Mouse (Mus musculus) limb, embryonic 11.5 days (tissue): ENCODE measurements around the gene Kansl2. TPM values are rescaled to one million over a fixed set of nuclear protein-coding genes. Genes with fewer than 3 reads are reported as not detected.
A peak's percentile ranks its signal among the peaks of the same experiment; 100 is the strongest.

Source experiments
- ATAC-seq: fragments of 200-750 bp; cut with Nextera tagmentation; 2 replicates; pipeline ENCODE4 v1.8.0; 2017; ENCODE audit warnings: low read depth; ENCODE audit not compliant: insufficient number of reproducible peaks, low FRiP score, low TSS enrichment
- DNase-seq: peaks from one replicate; pipeline ENCODE4 v3.0.0-alpha.2; 2015; ENCODE audit warnings: low spot score
- H3K27ac ChIP-seq: fragments of 300-500 bp; sonication (generic); replicated peaks from 2 replicates; pipeline ENCODE4 v1.5.1; 2014; ENCODE audit warnings: low read depth, mild to moderate bottlenecking, low read length
- H3K27me3 ChIP-seq: fragments of 300-500 bp; sonication (generic); 2 replicates; pipeline ENCODE4 v1.6.1; 2014; ENCODE audit warnings: mild to moderate bottlenecking, low read length, mixed read lengths; ENCODE audit not compliant: control insufficient read depth, insufficient read depth
- H3K36me3 ChIP-seq: fragments of 300-500 bp; sonication (generic); 2 replicates; pipeline ENCODE4 v1.6.1; 2014; ENCODE audit warnings: mild to moderate bottlenecking, low read length, moderate library complexity, mixed read lengths; ENCODE audit not compliant: control insufficient read depth, insufficient read depth
- H3K4me1 ChIP-seq: fragments of 300-500 bp; sonication (generic); 2 replicates; pipeline ENCODE4 v1.6.1; 2014; ENCODE audit warnings: low read length, mixed read lengths; ENCODE audit not compliant: control insufficient read depth, insufficient read depth
- H3K4me2 ChIP-seq: fragments of 300-500 bp; sonication (generic); 2 replicates; pipeline ENCODE4 v1.6.1; 2014; ENCODE audit warnings: low read depth, mild to moderate bottlenecking, moderate library complexity; ENCODE audit not compliant: severe bottlenecking
- H3K4me3 ChIP-seq: fragments of 300-500 bp; sonication (generic); 2 replicates; pipeline ENCODE4 v1.5.1; 2014; ENCODE audit warnings: low read depth, low read length
- H3K9ac ChIP-seq: fragments of 300-500 bp; sonication (generic); 2 replicates; pipeline ENCODE4 v1.6.1; 2014; ENCODE audit warnings: mild to moderate bottlenecking, low read length
- H3K9me3 ChIP-seq: fragments of 300-500 bp; sonication (generic); 2 replicates; pipeline ENCODE4 v1.6.1; 2016; ENCODE audit warnings: low read length; ENCODE audit not compliant: control insufficient read depth
- WGBS: fragments of 180-500 bp; shearing (Covaris S2); extraction: QIAGEN DNeasy Blood & Tissue Kit; methylation state at CpG from one replicate; pipeline ENCODE4 v1.1.7; 2014; 5-methylcytosine and 5-hydroxymethylcytosine counted together
- polyA plus RNA-seq: library from polyadenylated mRNA; unstranded; fragments of >200 nt; fragmentation: Nextera tagmentation; extraction: Ambion mirVana; gene quantifications from 2 replicates; pipeline ENCODE4 v1.2.1, GENCODE M21; 2014

Gene Kansl2
- polyA plus RNA-seq, 1 experiment from 2014 or later: 156 TPM

GRCm38 (mm10) chr15:98503317-98503716, 30.7 kb downstream of the Kansl2 start:
- Histone ChIP-seq H3K9ac (no peak overlapping the region), H3K36me3 (no peaks in the 10 kb centered on the region), H3K4me3 (no peak overlapping the region), H3K27me3 (no peaks in the 10 kb centered on the region), H3K4me2 (no peak overlapping the region), H3K27ac (no peak overlapping the region), H3K4me1 (no peaks in the 10 kb centered on the region), H3K9me3 (no peaks in the 10 kb centered on the region)
- 77% methylated on average over 3 of the region's 3 CpGs for WGBS
- ATAC-seq (no peak), DNase-seq (no peak)

- Histone ChIP-seq H3K4me2 (no peak overlapping the region), H3K27me3 (no peaks in the 10 kb centered on the region), H3K27ac (no peak overlapping the region), H3K36me3 (no peaks in the 10 kb centered on the region), H3K4me3 (no peak overlapping the region), H3K9ac (no peak overlapping the region), H3K9me3 (no peaks in the 10 kb centered on the region), H3K4me1 (no peaks in the 10 kb centered on the region)
- DNase-seq: no peak
- ATAC-seq: no peak
- WGBS: 81% methylated on average over 17 of the region's 17 CpGs
Measured at GRCm38 (mm10) chr15:98497631-98498030, 36.4 kb downstream of the Kansl2 start.

GRCm38 (mm10) chr15:98492102-98492501, 42.0 kb downstream of the Kansl2 start, which contains the start of gene Olfr279:
TSS of gene Olfr279 (plus strand) at chr15:98492402.
- 56% methylated on average over 4 of the region's 4 CpGs for WGBS
- Histone ChIP-seq H3K27me3 (no peaks in the 10 kb centered on the region), H3K4me3 (no peak within 1 kb of the TSS), H3K9me3 (no peaks in the 10 kb centered on the region), H3K9ac (no peak within 1 kb of the TSS), H3K4me1 (no peaks in the 10 kb centered on the region), H3K4me2 (no peak within 1 kb of the TSS), H3K27ac (no peak within 1 kb of the TSS), H3K36me3 (no peaks in the 10 kb centered on the region)
- ATAC-seq (no peak), DNase-seq (no peak)

- 89% methylated on average over 2 of the region's 2 CpGs for WGBS
Measured at GRCm38 (mm10) chr15:98491332-98491731, 42.7 kb downstream of the Kansl2 start.

GRCm38 (mm10) chr15:98486433-98487021, 47.5 kb downstream of the Kansl2 start:
- H3K4me3 ChIP-seq: no peak overlapping the region
- H3K27me3 ChIP-seq: no peaks in the 10 kb centered on the region
- no peak for DNase-seq
- H3K9ac ChIP-seq: no peak overlapping the region
- no peak overlapping the region for H3K27ac ChIP-seq
- 94% methylated on average over 8 of the region's 8 CpGs for WGBS
- H3K4me1 ChIP-seq: no peaks in the 10 kb centered on the region
- no peak overlapping the region for H3K4me2 ChIP-seq
- H3K9me3 ChIP-seq: no peaks in the 10 kb centered on the region
- no peak for ATAC-seq
- H3K36me3 ChIP-seq: no peaks in the 10 kb centered on the region

More at GRCm38 (mm10) chr15:98491332-98491731, 42.7 kb downstream of the Kansl2 start:
- Histone ChIP-seq H3K27ac (no peak overlapping the region), H3K9ac (no peak overlapping the region), H3K27me3 (no peaks in the 10 kb centered on the region), H3K36me3 (no peaks in the 10 kb centered on the region), H3K9me3 (no peaks in the 10 kb centered on the region), H3K4me2 (no peak overlapping the region), H3K4me3 (no peak overlapping the region), H3K4me1 (no peaks in the 10 kb centered on the region)
- no peak for ATAC-seq
- DNase-seq: no peak

- DNase-seq (no peak), ATAC-seq (no peak)
- Histone ChIP-seq H3K4me1 (no peaks in the 10 kb centered on the region), H3K4me2 (no peak overlapping the region), H3K4me3 (no peak overlapping the region), H3K9ac (no peak overlapping the region), H3K9me3 (no peaks in the 10 kb centered on the region), H3K27ac (no peak overlapping the region), H3K36me3 (no peaks in the 10 kb centered on the region), H3K27me3 (no peaks in the 10 kb centered on the region)
- 71% methylated on average over 18 of the region's 18 CpGs for WGBS
Measured at GRCm38 (mm10) chr15:98483907-98484886, 49.9 kb downstream of the Kansl2 start.

- WGBS: 72% methylated on average over 3 of the region's 3 CpGs
- Histone ChIP-seq H3K9ac (no peak within 1 kb of the TSS), H3K4me1 (no peaks in the 10 kb centered on the region), H3K36me3 (no peaks in the 10 kb centered on the region), H3K4me3 (no peak within 1 kb of the TSS), H3K4me2 (no peak within 1 kb of the TSS), H3K27me3 (no peaks in the 10 kb centered on the region), H3K9me3 (no peaks in the 10 kb centered on the region), H3K27ac (0 out of 2 replicates have a peak within 1 kb of the TSS, but pooled peaks have one; percentile 26)
- no peak for DNase-seq
- no peak for ATAC-seq
Measured at GRCm38 (mm10) chr15:98482701-98483100, 51.4 kb downstream of the Kansl2 start, which contains the start of gene Lalba. TSS of gene Lalba (minus strand) at chr15:98482721.

- no peaks in the 10 kb centered on the region for H3K27me3 ChIP-seq
- no peak overlapping the region for H3K9ac ChIP-seq
- no peaks in the 10 kb centered on the region for H3K4me1 ChIP-seq
- ATAC-seq: no peak
- no peak overlapping the region for H3K4me2 ChIP-seq
- DNase-seq: no peak
- no peak overlapping the region for H3K4me3 ChIP-seq
- H3K36me3 ChIP-seq: no peaks in the 10 kb centered on the region
- no peaks in the 10 kb centered on the region for H3K9me3 ChIP-seq
- no peak overlapping the region for H3K27ac ChIP-seq
- whole genome bisulfite sequencing: 84% methylated on average over 7 of the region's 7 CpGs
Measured at GRCm38 (mm10) chr15:98479568-98480102, 54.4 kb downstream of the Kansl2 start.
